Mouse (Mus musculus) kidney, adult 2 months (tissue): ENCODE measurements around the gene Vac14.

ENCODE experiments used
- CTCF ChIP-seq: fragments of 200-500 bp; conservative IDR thresholded peaks from 2 replicates; pipeline ENCODE4 v1.5.1; 2011; ENCODE audit warnings: low read depth, mild to moderate bottlenecking, control low read depth, low read length, moderate library complexity, mixed read lengths; ENCODE audit not compliant: insufficient read depth, insufficient read length
- POLR2A ChIP-seq: fragments of 200-500 bp; IDR thresholded peaks from one replicate; pipeline ENCODE4 v1.6.1; 2011; ENCODE audit warnings: low read depth, low read length, control low read depth

DNA sequence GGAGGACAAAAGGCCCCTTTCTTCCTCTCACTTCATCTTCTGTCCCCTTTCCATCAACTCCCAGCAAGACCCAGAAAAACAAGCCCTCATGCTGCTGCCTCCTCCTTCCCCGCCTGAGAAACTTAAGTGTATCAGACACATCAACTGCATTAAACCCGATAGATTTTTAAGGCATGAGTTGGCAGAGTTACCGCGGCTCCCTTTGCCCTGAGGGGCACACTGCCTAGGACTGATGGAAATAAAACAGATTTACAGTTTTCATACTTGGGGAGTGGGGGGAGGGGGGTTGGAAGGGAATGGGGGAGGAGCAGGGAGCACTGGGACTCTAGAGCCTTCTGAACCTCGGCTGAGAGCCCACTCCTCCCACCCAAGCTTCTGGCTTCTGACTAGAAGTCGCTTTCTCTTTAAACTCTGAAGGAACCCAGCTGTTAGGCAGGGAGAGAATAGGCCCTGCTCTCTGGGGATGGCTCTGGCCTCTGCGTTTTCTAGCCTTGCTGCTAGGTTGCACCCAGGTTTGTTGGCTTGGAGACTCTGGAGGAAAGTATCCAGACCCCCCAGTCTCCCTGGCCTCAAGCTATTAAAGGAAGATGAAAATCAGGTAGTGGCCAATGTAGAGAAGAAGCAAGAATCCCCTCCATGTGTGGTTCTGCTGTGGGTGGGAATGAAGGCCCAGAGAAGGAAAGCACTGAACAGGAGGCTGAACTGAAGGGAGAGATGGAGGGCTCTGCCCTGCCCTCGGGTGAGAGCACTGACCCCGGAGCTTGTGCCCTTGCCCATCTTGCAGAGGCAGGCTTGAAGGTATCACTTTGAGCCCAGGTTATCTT is 84.5 kb downstream of the Vac14 start:
- TF ChIP-seq CTCF (no peak), POLR2A (no peak)
